Mouse (Mus musculus) CH12.LX (cell line): ENCODE data around the gene Ccdc15. TPM values are rescaled to one million over a fixed set of nuclear protein-coding genes. Genes with fewer than 3 reads are reported as not detected.
A peak's percentile ranks its signal among the peaks of the same experiment; 100 is the strongest.
"Not testable (repeated sequence)": the region's sequence is repeated elsewhere in the genome, so short reads cannot be mapped to it uniquely, and the experiment has no call there.

Experiments used
- DNase-seq: peaks from one replicate; pipeline ENCODE4 v3.0.0-alpha.2; 2013; ENCODE audit errors: extremely low read depth
- H3K27ac ChIP-seq: 2 replicates; pipeline ENCODE4 v1.5.1; 2012; ENCODE audit warnings: low read depth, mild to moderate bottlenecking, control low read depth, moderate library complexity; ENCODE audit not compliant: insufficient read depth
- H3K27me3 ChIP-seq: replicated peaks from 2 replicates; pipeline ENCODE3; 2012; ENCODE audit warnings: inconsistent platforms
- H3K36me3 ChIP-seq, 2 experiments: replicated peaks in 1 of 2; 2 replicates each; pipeline versions ENCODE3 to v1.6.1; 2012; ENCODE audit warnings: inconsistent platforms in 1 of 2, low read length in 1 of 2, mild to moderate bottlenecking in 1 of 2, mixed read lengths in 1 of 2, moderate library complexity in 1 of 2; ENCODE audit not compliant: control insufficient read depth in 1 of 2, insufficient read depth in 1 of 2
- H3K4me1 ChIP-seq, 2 experiments: 2 replicates each; pipeline ENCODE4 v1.6.1; 2012; ENCODE audit warnings: inconsistent platforms in 1 of 2, moderate library complexity in 1 of 2; ENCODE audit not compliant: insufficient read depth in 2 of 2, control insufficient read depth in 1 of 2
- H3K4me2 ChIP-seq: 2 replicates; pipeline ENCODE4 v1.6.1; 2012; ENCODE audit warnings: low read depth, mild to moderate bottlenecking, control low read depth; ENCODE audit not compliant: poor library complexity, insufficient read depth, severe bottlenecking
- H3K4me3 ChIP-seq, 3 experiments: fragments of 150-350 bp in 1 of 3; sonication (generic) in 1 of 3; replicated peaks in 1 of 3; 2 replicates each; pipeline versions ENCODE3 to v1.5.1; 2011 to 2012; ENCODE audit warnings: low read depth in 2 of 3, low read length in 2 of 3, mild to moderate bottlenecking in 2 of 3, moderate library complexity in 2 of 3, control low read depth in 1 of 3, improper control_type of control experiment in 1 of 3, inconsistent platforms in 1 of 3, mixed read lengths in 1 of 3; ENCODE audit not compliant: poor library complexity in 1 of 3
- H3K79me2 ChIP-seq: replicated peaks from 2 replicates; pipeline ENCODE4 v1.6.1; 2012; ENCODE audit warnings: mild to moderate bottlenecking, moderate library complexity; ENCODE audit not compliant: control insufficient read depth, poor library complexity, insufficient read depth, severe bottlenecking; ENCODE audit errors: extremely low read depth
- H3K9ac ChIP-seq: 2 replicates; pipeline ENCODE4 v1.6.1; 2012; ENCODE audit warnings: low read depth, mild to moderate bottlenecking, control low read depth, moderate library complexity; ENCODE audit not compliant: insufficient read depth
- H3K9me3 ChIP-seq: replicated peaks from 2 replicates; pipeline ENCODE3; 2012; ENCODE audit warnings: low read length, inconsistent platforms, mixed read lengths
- BHLHE40 ChIP-seq: IDR thresholded peaks from 2 replicates; pipeline ENCODE4 v1.6.1; 2011; ENCODE audit warnings: mild to moderate bottlenecking, low read depth, low read length, improper control_type of control experiment
- EP300 ChIP-seq: IDR thresholded peaks from 2 replicates; pipeline ENCODE4 v1.6.1; 2011; ENCODE audit warnings: low read length, improper control_type of control experiment
- IRF4 ChIP-seq: IDR thresholded peaks from 2 replicates; pipeline ENCODE4 v1.6.1; 2014; ENCODE audit warnings: low read depth, mild to moderate bottlenecking, inconsistent platforms, low read length, improper control_type of control experiment
- JUND ChIP-seq: conservative IDR thresholded peaks from 2 replicates; pipeline ENCODE4 v1.6.1; 2011; ENCODE audit warnings: low read depth, low read length, improper control_type of control experiment
- MAZ ChIP-seq: IDR thresholded peaks from 2 replicates; pipeline ENCODE4 v1.6.1; 2012; ENCODE audit warnings: low read depth, mild to moderate bottlenecking, inconsistent platforms, low read length, improper control_type of control experiment, moderate library complexity
- MYC ChIP-seq: IDR thresholded peaks from 2 replicates; pipeline ENCODE4 v1.6.1; 2011; ENCODE audit warnings: low read depth, mild to moderate bottlenecking, improper control_type of control experiment, low read length
- NELFE ChIP-seq: IDR thresholded peaks from 2 replicates; pipeline ENCODE4 v1.6.1; 2011; ENCODE audit warnings: low read depth, low read length, improper control_type of control experiment
- RAD21 ChIP-seq: IDR thresholded peaks from 2 replicates; pipeline ENCODE4 v1.6.1; 2011; ENCODE audit warnings: low read depth, mild to moderate bottlenecking, low read length, improper control_type of control experiment, moderate library complexity
- SMC3 ChIP-seq: IDR thresholded peaks from 2 replicates; pipeline ENCODE4 v1.6.1; 2011; ENCODE audit warnings: low read depth, low read length, improper control_type of control experiment
- ZNF384 ChIP-seq: IDR thresholded peaks from 2 replicates; pipeline ENCODE4 v1.6.1; 2012; ENCODE audit warnings: low read depth, low read length, improper control_type of control experiment, inconsistent platforms
- dilution Hi-C: fragments of 300-500 bp; cut with MboI; formaldehyde crosslinking; loops from 2 replicates; pipeline ENCODE4 v1.14.3; 2020; ENCODE audit warnings: low sequenced_read_pairs; ENCODE audit not compliant: extremely low pct_unique_long_range_greater_than_20kb, extremely low pct_ligation_motif_present
- in situ Hi-C: fragments of 300-500 bp; cut with MboI; formaldehyde crosslinking; loops from 3 replicates; pipeline ENCODE4 v1.14.3; 2019; ENCODE audit warnings: low sequenced_read_pairs, low pct_ligation_motif_present, low pct_unique_long_range_greater_than_20kb, mixed read lengths
- polyA plus RNA-seq: library from polyadenylated mRNA; unstranded; fragments of >175 nt; gene quantifications from 2 replicates; pipeline ENCODE4 v1.2.1, GENCODE M21; 2012; ENCODE audit warnings: low read depth; ENCODE audit not compliant: insufficient read length
- total RNA-seq, 2 experiments: library from RNA; depleted of rRNA; stranded (reverse); fragments of 300-350 nt in 1 of 2; fragments of >200 nt in 1 of 2; gene quantifications; 2 replicates each; pipeline ENCODE4 v1.2.3; 2012 to 2014

Ccdc15 gene
- total and polyA plus RNA-seq, 3 experiments, result 5.3 to 7.0 (median 6.3) TPM

GRCm38 (mm10) chr9:37301720-37302119, 46.5 kb downstream of the Ccdc15 start:
- dilution Hi-C loops, result no loop called here
- TF ChIP-seq IRF4, result peak; percentile 83
- peak; percentile 84 for TF ChIP-seq EP300
- peak; percentile 47 for TF ChIP-seq ZNF384
- no peak for TF ChIP-seq SMC3
- no peak overlapping the region for H3K9ac ChIP-seq
- in situ Hi-C loops, result no loop called here
- H3K9me3 ChIP-seq, result no peaks in the 10 kb centered on the region
- H3K4me2 ChIP-seq, result peak overlapping the region; percentile 7; the same call in 1 of the 2 replicates
- H3K27me3 ChIP-seq, result no peaks in the 10 kb centered on the region
- peak; percentile 17 for DNase-seq
- H3K4me3 ChIP-seq, result no peak overlapping the region
- peaks cover 4 to 33% of the 10 kb centered on the region in 2 experiments for H3K36me3 ChIP-seq
- no peak overlapping the region for H3K27ac ChIP-seq
- H3K79me2 ChIP-seq, result no peaks in the 10 kb centered on the region
- H3K4me1 ChIP-seq, result peaks cover 0 to 9% of the 10 kb centered on the region in 2 experiments; a peak in 2 of 4 replicates

GRCm38 (mm10) chr9:37300501-37300900, 47.7 kb downstream of the Ccdc15 start:
- peaks cover 4 to 25% of the 10 kb centered on the region in 2 experiments for H3K36me3 ChIP-seq
- H3K27me3 ChIP-seq, H3K79me2 ChIP-seq, H3K9me3 ChIP-seq, H3K4me1 ChIP-seq, H3K27ac ChIP-seq, dilution Hi-C loops, in situ Hi-C loops, DNase-seq, H3K4me3 ChIP-seq, H3K4me2 ChIP-seq, H3K9ac ChIP-seq: not testable (repeated sequence)

GRCm38 (mm10) chr9:37295586-37295985, 52.6 kb downstream of the Ccdc15 start:
- dilution Hi-C loops, result no loop called here
- Histone ChIP-seq H3K4me2 (no peak overlapping the region), H3K9me3 (no peaks in the 10 kb centered on the region), H3K4me3 (no peak overlapping the region), H3K9ac (no peak overlapping the region), H3K36me3 (peaks cover 4 to 23% of the 10 kb centered on the region in 2 experiments), H3K4me1 (no peaks in the 10 kb centered on the region), H3K27me3 (no peaks in the 10 kb centered on the region), H3K79me2 (no peaks in the 10 kb centered on the region), H3K27ac (no peak overlapping the region)
- no peak for TF ChIP-seq JUND
- TF ChIP-seq RAD21, result no peak
- no peak for TF ChIP-seq MAZ
- no peak for TF ChIP-seq BHLHE40
- TF ChIP-seq MYC, result no peak
- no peak for TF ChIP-seq NELFE
- no peak for DNase-seq
- in situ Hi-C loops, result no loop called here
